Mouse (Mus musculus): ENCODE measurements at regions not wholly inside any gene's neighbourhood (a gene's known extent, or its start where the extent isn't known, plus 50 kb on each side); places are given as distances from the start of the nearest gene placed in this dataset.

- no peak for ATAC-seq (ENCODE audit: insufficient read depth, low FRiP score, low TSS enrichment)
Observed at GRCm38 (mm10) chrX:58620403-58620802, 288.8 kb upstream of the 4930550L24Rik start.

More at GRCm38 (mm10) chrX:58620403-58620802, 288.8 kb upstream of the 4930550L24Rik start:
- Histone ChIP-seq H3K4me3 (ENCODE audit: low read depth, low read length) (no peak overlapping the region), H3K27me3 (ENCODE audit: control insufficient read depth, insufficient read depth, low read length) (no peaks in the 10 kb centered on the region), H3K4me2 (ENCODE audit: low read depth) (no peak overlapping the region), H3K4me1 (ENCODE audit: control insufficient read depth, insufficient read depth, low read length) (no peaks in the 10 kb centered on the region), H3K9ac (ENCODE audit: low read length) (no peak overlapping the region), H3K36me3 (ENCODE audit: control insufficient read depth, insufficient read depth, low read length) (no peaks in the 10 kb centered on the region), H3K27ac (ENCODE audit: low read depth, low read length) (no peak overlapping the region), H3K9me3 (ENCODE audit: control insufficient read depth, low read length) (no peaks in the 10 kb centered on the region)
- peak; percentile 11 for DNase-seq (ENCODE audit: low spot score)
- 66% methylated on average over 2 of the region's 2 CpGs for WGBS

Data from neural tube, embryonic 11.5 days (tissue).